Mouse (Mus musculus): ENCODE results near the gene Ambra1.
A peak's percentile ranks its signal among the peaks of the same experiment; 100 is the strongest.

- TF ChIP-seq CTCF (IDR thresholded peaks at IDR 0.05; ENCODE audit: control insufficient read depth, insufficient read depth, insufficient replicate concordance, low read depth, low read length) = no peak
- peak; percentile 64; the same call in 1 of the 2 replicates for TF ChIP-seq POLR2A (IDR thresholded peaks at IDR 0.05; ENCODE audit: control insufficient read depth, low read depth, low read length)
Observed at GRCm38 (mm10) chr2:91955121-91955591, 225.2 kb downstream of the Ambra1 start.
